Mouse (Mus musculus): ENCODE results near the gene Cachd1. TPM values are rescaled to one million over a fixed set of nuclear protein-coding genes. Genes with fewer than 3 reads are reported as not detected.

Cachd1 gene
- polyA plus RNA-seq, 1 experiment from 2014 or later = 6.8 TPM

GRCm38 (mm10) chr4:100795523-100795922 lies 19.0 kb downstream of the Cachd1 start:
- no peak overlapping the region for H3K4me2 ChIP-seq
- no peak overlapping the region for H3K27ac ChIP-seq (replicated peaks)
- H3K4me3 ChIP-seq = no peak overlapping the region
- 27% methylated on average over 5 of the region's 5 CpGs for WGBS
- ATAC-seq (ENCODE audit: extremely low read depth, insufficient number of reproducible peaks, low FRiP score, low TSS enrichment) = no peak
- no peaks in the 10 kb centered on the region for H3K36me3 ChIP-seq
- H3K9ac ChIP-seq = no peak overlapping the region
- H3K9me3 ChIP-seq = no peaks in the 10 kb centered on the region
- peaks cover 43% of the 10 kb centered on the region for H3K4me1 ChIP-seq
- H3K27me3 ChIP-seq (replicated peaks) = no peaks in the 10 kb centered on the region

- Histone ChIP-seq H3K4me2 (no peak overlapping the region), H3K27me3 (replicated peaks) (no peaks in the 10 kb centered on the region), H3K9me3 (no peaks in the 10 kb centered on the region), H3K9ac (no peak overlapping the region), H3K36me3 (no peaks in the 10 kb centered on the region), H3K27ac (replicated peaks) (no peak overlapping the region), H3K4me3 (no peak overlapping the region), H3K4me1 (peaks cover 32% of the 10 kb centered on the region)
- no peak for ATAC-seq (ENCODE audit: extremely low read depth, insufficient number of reproducible peaks, low FRiP score, low TSS enrichment)
- 84% methylated on average over 14 of the region's 14 CpGs for WGBS
These were observed 24.4 kb downstream of the Cachd1 start for GRCm38 (mm10) chr4:100800730-100801442.

- no peaks in the 10 kb centered on the region for H3K36me3 ChIP-seq
- H3K27ac ChIP-seq (replicated peaks) = no peak overlapping the region
- 74% methylated on average over 3 of the region's 3 CpGs for WGBS
- H3K9me3 ChIP-seq = no peaks in the 10 kb centered on the region
- H3K4me3 ChIP-seq = no peak overlapping the region
- no peak overlapping the region for H3K9ac ChIP-seq
- no peaks in the 10 kb centered on the region for H3K27me3 ChIP-seq (replicated peaks)
- no peak overlapping the region for H3K4me2 ChIP-seq
- no peak for ATAC-seq (ENCODE audit: extremely low read depth, insufficient number of reproducible peaks, low FRiP score, low TSS enrichment)
- H3K4me1 ChIP-seq = peaks cover 28% of the 10 kb centered on the region
These were observed 24.9 kb downstream of the Cachd1 start for GRCm38 (mm10) chr4:100801443-100801786.

GRCm38 (mm10) chr4:100811057-100811695 lies 34.7 kb downstream of the Cachd1 start:
- Histone ChIP-seq H3K9ac (no peak overlapping the region), H3K4me3 (no peak overlapping the region), H3K9me3 (no peaks in the 10 kb centered on the region), H3K27ac (replicated peaks) (no peak overlapping the region), H3K36me3 (no peaks in the 10 kb centered on the region), H3K27me3 (replicated peaks) (no peaks in the 10 kb centered on the region), H3K4me1 (peaks cover 19% of the 10 kb centered on the region), H3K4me2 (peak overlapping the region; percentile 42; the same call in 1 of the 2 replicates)
- WGBS = 43% methylated on average over 5 of the region's 5 CpGs
- ATAC-seq (ENCODE audit: extremely low read depth, insufficient number of reproducible peaks, low FRiP score, low TSS enrichment) = no peak

GRCm38 (mm10) chr4:100811802-100812510 lies 35.5 kb downstream of the Cachd1 start:
- Histone ChIP-seq H3K4me1 (peaks cover 19% of the 10 kb centered on the region), H3K27ac (replicated peaks) (no peak overlapping the region), H3K4me2 (peak overlapping the region; percentile 42), H3K27me3 (replicated peaks) (no peaks in the 10 kb centered on the region), H3K9me3 (no peaks in the 10 kb centered on the region), H3K9ac (no peak overlapping the region), H3K36me3 (no peaks in the 10 kb centered on the region), H3K4me3 (no peak overlapping the region)
- no peak for ATAC-seq (ENCODE audit: extremely low read depth, insufficient number of reproducible peaks, low FRiP score, low TSS enrichment)
- 44% methylated on average over 8 of the region's 8 CpGs for WGBS

- Histone ChIP-seq H3K4me2 (no peak overlapping the region), H3K27ac (replicated peaks) (no peak overlapping the region), H3K4me1 (peaks cover 19% of the 10 kb centered on the region), H3K27me3 (replicated peaks) (no peaks in the 10 kb centered on the region), H3K9ac (no peak overlapping the region), H3K36me3 (no peaks in the 10 kb centered on the region), H3K9me3 (no peaks in the 10 kb centered on the region), H3K4me3 (no peak overlapping the region)
- ATAC-seq (ENCODE audit: extremely low read depth, insufficient number of reproducible peaks, low FRiP score, low TSS enrichment) = no peak
- WGBS = 72% methylated on average over 2 of the region's 2 CpGs
These were observed 37.4 kb downstream of the Cachd1 start for GRCm38 (mm10) chr4:100813767-100814461.

GRCm38 (mm10) chr4:100819238-100819637 lies 42.8 kb downstream of the Cachd1 start:
- H3K27me3 ChIP-seq (replicated peaks) = no peaks in the 10 kb centered on the region
- WGBS = 91% methylated on average over 3 of the region's 3 CpGs
- no peaks in the 10 kb centered on the region for H3K36me3 ChIP-seq
- no peak for ATAC-seq (ENCODE audit: extremely low read depth, insufficient number of reproducible peaks, low FRiP score, low TSS enrichment)
- H3K9me3 ChIP-seq = no peaks in the 10 kb centered on the region
- no peak overlapping the region for H3K27ac ChIP-seq (replicated peaks)
- H3K4me1 ChIP-seq = peaks cover 36% of the 10 kb centered on the region
- no peak overlapping the region for H3K4me3 ChIP-seq
- H3K9ac ChIP-seq = no peak overlapping the region
- no peak overlapping the region for H3K4me2 ChIP-seq

- Histone ChIP-seq H3K27ac (replicated peaks) (peak overlapping the region; percentile 28; the same call in 1 of the 2 replicates), H3K9me3 (0 out of 2 replicates have a peak, but pooled peaks cover 7% of the 10 kb centered on the region), H3K27me3 (replicated peaks) (no peaks in the 10 kb centered on the region), H3K36me3 (peaks cover 3% of the 10 kb centered on the region; the same call in 1 of the 2 replicates), H3K4me1 (peaks cover 46% of the 10 kb centered on the region), H3K4me3 (no peak overlapping the region), H3K4me2 (peak overlapping the region; percentile 28), H3K9ac (no peak overlapping the region)
- ATAC-seq (ENCODE audit: extremely low read depth, insufficient number of reproducible peaks, low FRiP score, low TSS enrichment) = no peak
- 67% methylated on average over 7 of the region's 7 CpGs for WGBS
These were observed 46.1 kb downstream of the Cachd1 start for GRCm38 (mm10) chr4:100822526-100822925.

GRCm38 (mm10) chr4:100827374-100827773 lies 50.9 kb downstream of the Cachd1 start:
- no peaks in the 10 kb centered on the region for H3K27me3 ChIP-seq (replicated peaks)
- H3K4me1 ChIP-seq = peaks cover 59% of the 10 kb centered on the region
- H3K4me3 ChIP-seq = no peak overlapping the region
- peaks cover 3% of the 10 kb centered on the region; the same call in 1 of the 2 replicates for H3K36me3 ChIP-seq
- no peak for ATAC-seq (ENCODE audit: extremely low read depth, insufficient number of reproducible peaks, low FRiP score, low TSS enrichment)
- WGBS = 22% methylated on average over 5 of the region's 5 CpGs
- no peak overlapping the region for H3K27ac ChIP-seq (replicated peaks)
- no peak overlapping the region for H3K4me2 ChIP-seq
- H3K9ac ChIP-seq = no peak overlapping the region
- 0 out of 2 replicates have a peak, but pooled peaks cover 7% of the 10 kb centered on the region for H3K9me3 ChIP-seq

- Histone ChIP-seq H3K9me3 (0 out of 2 replicates have a peak, but pooled peaks cover 7% of the 10 kb centered on the region), H3K4me2 (peak overlapping the region; percentile 46), H3K36me3 (peaks cover 3% of the 10 kb centered on the region; the same call in 1 of the 2 replicates), H3K4me1 (peaks cover 54% of the 10 kb centered on the region), H3K27ac (replicated peaks) (peak overlapping the region; percentile 49), H3K9ac (no peak overlapping the region), H3K4me3 (no peak overlapping the region), H3K27me3 (replicated peaks) (no peaks in the 10 kb centered on the region)
- no peak for ATAC-seq (ENCODE audit: extremely low read depth, insufficient number of reproducible peaks, low FRiP score, low TSS enrichment)
- 2% methylated on average over 10 of the region's 10 CpGs for WGBS
These were observed 52.3 kb downstream of the Cachd1 start for GRCm38 (mm10) chr4:100828737-100829136.

GRCm38 (mm10) chr4:100837205-100837604 lies 60.7 kb downstream of the Cachd1 start:
- H3K27ac ChIP-seq (replicated peaks) = no peak overlapping the region
- peaks cover 8% of the 10 kb centered on the region for H3K4me1 ChIP-seq
- H3K4me3 ChIP-seq = no peak overlapping the region
- 68% methylated on average over 6 of the region's 6 CpGs for WGBS
- no peak for ATAC-seq (ENCODE audit: extremely low read depth, insufficient number of reproducible peaks, low FRiP score, low TSS enrichment)
- no peaks in the 10 kb centered on the region for H3K36me3 ChIP-seq
- no peaks in the 10 kb centered on the region for H3K27me3 ChIP-seq (replicated peaks)
- no peak overlapping the region for H3K4me2 ChIP-seq
- H3K9me3 ChIP-seq = no peaks in the 10 kb centered on the region
- no peak overlapping the region for H3K9ac ChIP-seq

Measured in heart, embryonic 13.5 days (tissue).